Mouse (Mus musculus) stomach, embryonic 16.5 days (tissue): Measurements from ENCODE around the gene Atp8a2. TPM values are rescaled to one million over a fixed set of nuclear protein-coding genes. Genes with fewer than 3 reads are reported as not detected.

Source experiments
- ATAC-seq: fragments of 200-750 bp; cut with Nextera tagmentation; 2 replicates; pipeline ENCODE4 v1.8.0; 2017; ENCODE audit warnings: moderate number of reproducible peaks, moderate TSS enrichment; ENCODE audit not compliant: insufficient read depth, low FRiP score
- H3K27ac ChIP-seq: fragments of 300-500 bp; sonication (generic); 2 replicates; pipeline ENCODE4 v1.5.1; 2014; ENCODE audit warnings: low read length
- H3K27me3 ChIP-seq: fragments of 300-500 bp; sonication (generic); 2 replicates; pipeline ENCODE4 v1.6.1; 2014; ENCODE audit warnings: low read length, control low read depth, mixed read lengths; ENCODE audit not compliant: control insufficient read depth, insufficient read depth
- H3K36me3 ChIP-seq: fragments of 300-500 bp; sonication (generic); 2 replicates; pipeline ENCODE4 v1.6.1; 2014; ENCODE audit warnings: low read length; ENCODE audit not compliant: control insufficient read depth, insufficient read depth
- H3K4me1 ChIP-seq: fragments of 300-500 bp; sonication (generic); 2 replicates; pipeline ENCODE4 v1.6.1; 2014; ENCODE audit warnings: low read length, control low read depth, mixed read lengths; ENCODE audit not compliant: control insufficient read depth, insufficient read depth
- H3K4me2 ChIP-seq: fragments of 300-500 bp; sonication (generic); 2 replicates; pipeline ENCODE4 v1.6.1; 2014; ENCODE audit warnings: low read depth, low read length, mixed read lengths
- H3K4me3 ChIP-seq: fragments of 300-500 bp; sonication (generic); replicated peaks from 2 replicates; pipeline ENCODE4 v1.5.1; 2014; ENCODE audit warnings: mild to moderate bottlenecking, low read length
- H3K9ac ChIP-seq: fragments of 300-500 bp; sonication (generic); 2 replicates; pipeline ENCODE4 v1.6.1; 2014; ENCODE audit warnings: low read length
- H3K9me3 ChIP-seq: fragments of 300-500 bp; sonication (generic); replicated peaks from 2 replicates; pipeline ENCODE4 v1.6.1; 2016; ENCODE audit warnings: low read length, control low read depth; ENCODE audit not compliant: control insufficient read depth
- WGBS: fragments of 180-500 bp; shearing (Covaris S2); extraction: QIAGEN DNeasy Blood & Tissue Kit; methylation state at CpG from one replicate; pipeline ENCODE4 v1.1.7; 2014; 5-methylcytosine and 5-hydroxymethylcytosine counted together
- polyA plus RNA-seq: library from polyadenylated mRNA; unstranded; fragments of >200 nt; fragmentation: Nextera tagmentation; extraction: Ambion mirVana; gene quantifications from 2 replicates; pipeline ENCODE4 v1.2.1, GENCODE M21; 2015

The Atp8a2 gene
- polyA plus RNA-seq, result 5.2 and 5.4 TPM in 2 replicates

DNA sequence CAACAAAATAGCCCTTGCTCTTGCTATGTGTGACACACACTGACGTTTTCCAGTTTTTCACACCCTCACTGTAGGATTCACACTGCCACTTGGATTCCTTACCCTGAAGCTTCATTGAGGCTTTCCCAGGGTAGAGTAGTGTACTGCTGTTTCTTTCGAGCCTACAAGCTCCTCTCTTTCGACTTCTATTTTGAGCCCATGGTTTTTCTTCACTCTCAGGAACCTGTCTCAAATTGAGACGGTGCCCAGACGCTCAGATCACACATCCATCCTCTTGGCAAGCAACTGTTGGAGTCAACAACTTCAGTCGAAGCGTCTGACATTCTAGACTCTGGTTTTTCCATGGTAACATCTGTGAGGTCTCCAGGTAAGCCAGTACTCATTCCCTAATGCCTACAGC is at the start of gene Atp8a2:
Gene Atp8a2 (minus strand): TSS at position 296 of the 400 bp plus-strand sequence.
- 58% methylated on average over 7 of the region's 7 CpGs for WGBS
- H3K9ac ChIP-seq, result no peak within 1 kb of the TSS
- no peaks in the 10 kb centered on the region for H3K27me3 ChIP-seq
- no peaks in the 10 kb centered on the region for H3K4me1 ChIP-seq
- no peaks in the 10 kb centered on the region for H3K36me3 ChIP-seq
- H3K4me3 ChIP-seq, result no peak within 1 kb of the TSS
- no peaks in the 10 kb centered on the region for H3K9me3 ChIP-seq
- H3K4me2 ChIP-seq, result no peak within 1 kb of the TSS
- no peak within 1 kb of the TSS for H3K27ac ChIP-seq
- no peak for ATAC-seq

DNA sequence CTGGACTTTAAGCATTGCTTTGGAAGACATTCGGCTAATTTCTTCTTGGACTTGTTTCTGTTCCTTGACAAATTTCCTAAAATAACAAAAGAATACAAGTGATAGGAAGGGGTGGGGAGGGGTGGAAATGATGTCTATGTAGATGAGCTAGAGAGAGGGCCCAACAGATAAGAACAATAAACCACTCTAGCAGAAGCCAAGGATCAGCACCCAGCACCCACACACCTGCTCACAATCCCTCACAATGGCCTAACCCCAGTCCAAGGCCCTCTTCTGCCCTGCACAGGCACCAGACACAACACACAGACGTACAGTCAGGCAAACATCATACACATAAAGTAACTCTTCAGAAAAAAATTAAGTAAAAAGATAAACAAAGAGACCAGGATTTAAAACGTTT is 41.6 kb upstream of the Atp8a2 start:
- Histone ChIP-seq H3K9ac (no peak overlapping the region), H3K4me3 (no peak overlapping the region), H3K4me2 (no peak overlapping the region), H3K4me1 (no peaks in the 10 kb centered on the region), H3K27me3 (no peaks in the 10 kb centered on the region), H3K36me3 (0 out of 2 replicates have a peak, but pooled peaks cover 8% of the 10 kb centered on the region), H3K9me3 (no peaks in the 10 kb centered on the region), H3K27ac (no peak overlapping the region)
- no peak for ATAC-seq
- 80% methylated on average over 3 of the region's 3 CpGs for WGBS

- no peaks in the 10 kb centered on the region for H3K9me3 ChIP-seq
- H3K4me2 ChIP-seq, result no peak overlapping the region
- H3K9ac ChIP-seq, result no peak overlapping the region
- no peaks in the 10 kb centered on the region for H3K4me1 ChIP-seq
- ATAC-seq, result no peak
- no peaks in the 10 kb centered on the region for H3K27me3 ChIP-seq
- no peak overlapping the region for H3K4me3 ChIP-seq
- 88% methylated on average over 10 of the region's 10 CpGs for WGBS
- 0 out of 2 replicates have a peak, but pooled peaks cover 3% of the 10 kb centered on the region for H3K36me3 ChIP-seq
- no peak overlapping the region for H3K27ac ChIP-seq
These were observed 22.9 kb upstream of the Atp8a2 start for GRCm38 (mm10) chr14:60219886-60220285.

- Histone ChIP-seq H3K27me3 (no peaks in the 10 kb centered on the region), H3K9me3 (no peaks in the 10 kb centered on the region), H3K36me3 (no peaks in the 10 kb centered on the region), H3K27ac (no peak overlapping the region), H3K9ac (no peak overlapping the region), H3K4me3 (no peak overlapping the region), H3K4me2 (no peak overlapping the region), H3K4me1 (no peaks in the 10 kb centered on the region)
- whole genome bisulfite sequencing, result 93% methylated on average over 4 of the region's 4 CpGs
- ATAC-seq, result no peak
These were observed 20.6 kb upstream of the Atp8a2 start for GRCm38 (mm10) chr14:60217616-60218015.

DNA sequence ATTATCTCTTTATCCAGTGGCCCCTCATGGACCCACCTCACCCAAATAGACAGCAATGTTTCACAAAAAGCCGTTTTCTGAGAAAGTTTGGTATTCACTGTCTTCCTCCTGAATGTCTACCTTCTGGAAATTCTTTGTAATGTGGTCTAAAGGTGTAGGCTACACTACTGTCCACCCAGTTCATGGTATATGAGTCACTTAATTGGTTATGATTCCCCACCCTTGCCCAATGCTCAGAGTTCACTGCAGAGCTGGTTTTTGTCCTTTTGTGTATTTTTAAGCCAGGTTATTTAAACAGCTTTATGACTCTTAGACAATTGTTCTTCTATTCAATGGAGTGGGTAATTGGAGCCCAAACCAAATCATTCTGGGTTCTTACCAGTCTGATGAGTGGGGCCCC is 19.1 kb upstream of the Atp8a2 start:
- H3K4me2 ChIP-seq, result no peak overlapping the region
- no peaks in the 10 kb centered on the region for H3K36me3 ChIP-seq
- H3K27ac ChIP-seq, result peak overlapping the region; percentile 60
- no peak overlapping the region for H3K4me3 ChIP-seq
- no peaks in the 10 kb centered on the region for H3K27me3 ChIP-seq
- 78% methylated on average over 1 of the region's 1 CpGs for WGBS
- peaks cover 6% of the 10 kb centered on the region; the same call in 1 of the 2 replicates for H3K4me1 ChIP-seq
- no peak overlapping the region for H3K9ac ChIP-seq
- H3K9me3 ChIP-seq, result no peaks in the 10 kb centered on the region
- peak; percentile 78 for ATAC-seq

DNA sequence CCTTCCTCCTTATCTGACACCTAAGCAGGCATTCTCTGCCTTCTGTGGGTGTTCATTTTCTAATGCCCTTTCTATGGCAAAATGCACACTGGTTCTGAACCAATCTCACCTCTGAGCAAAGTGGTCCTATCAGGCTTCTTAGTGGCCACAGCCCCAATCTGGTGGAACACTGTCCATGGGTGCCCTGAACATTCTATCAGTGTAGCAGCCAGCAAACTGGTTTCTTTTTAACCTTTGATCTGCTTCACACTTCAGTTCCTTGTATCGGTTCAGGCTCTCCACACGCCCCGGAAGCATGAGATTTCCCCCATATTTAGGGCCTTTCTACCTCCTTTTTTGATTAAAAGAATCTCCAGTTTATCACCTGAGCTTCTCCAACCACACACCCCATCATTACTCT is 18.0 kb upstream of the Atp8a2 start:
- no peak overlapping the region for H3K4me2 ChIP-seq
- peaks cover 6% of the 10 kb centered on the region; the same call in 1 of the 2 replicates for H3K4me1 ChIP-seq
- H3K27ac ChIP-seq, result no peak overlapping the region; the same call in 1 of the 2 replicates
- H3K27me3 ChIP-seq, result no peaks in the 10 kb centered on the region
- WGBS, result 88% methylated on average over 3 of the region's 3 CpGs
- H3K9me3 ChIP-seq, result no peaks in the 10 kb centered on the region
- H3K4me3 ChIP-seq, result no peak overlapping the region
- H3K36me3 ChIP-seq, result no peaks in the 10 kb centered on the region
- H3K9ac ChIP-seq, result no peak overlapping the region
- ATAC-seq, result no peak

GRCm38 (mm10) chr14:60214040-60214439 is 17.1 kb upstream of the Atp8a2 start:
- no peaks in the 10 kb centered on the region for H3K9me3 ChIP-seq
- no peak for ATAC-seq
- H3K36me3 ChIP-seq, result no peaks in the 10 kb centered on the region
- no peak overlapping the region for H3K4me3 ChIP-seq
- H3K27me3 ChIP-seq, result no peaks in the 10 kb centered on the region
- H3K4me2 ChIP-seq, result no peak overlapping the region
- peaks cover 6% of the 10 kb centered on the region; the same call in 1 of the 2 replicates for H3K4me1 ChIP-seq
- no peak overlapping the region for H3K27ac ChIP-seq
- H3K9ac ChIP-seq, result no peak overlapping the region
- 63% methylated on average over 1 of the region's 1 CpGs for WGBS

DNA sequence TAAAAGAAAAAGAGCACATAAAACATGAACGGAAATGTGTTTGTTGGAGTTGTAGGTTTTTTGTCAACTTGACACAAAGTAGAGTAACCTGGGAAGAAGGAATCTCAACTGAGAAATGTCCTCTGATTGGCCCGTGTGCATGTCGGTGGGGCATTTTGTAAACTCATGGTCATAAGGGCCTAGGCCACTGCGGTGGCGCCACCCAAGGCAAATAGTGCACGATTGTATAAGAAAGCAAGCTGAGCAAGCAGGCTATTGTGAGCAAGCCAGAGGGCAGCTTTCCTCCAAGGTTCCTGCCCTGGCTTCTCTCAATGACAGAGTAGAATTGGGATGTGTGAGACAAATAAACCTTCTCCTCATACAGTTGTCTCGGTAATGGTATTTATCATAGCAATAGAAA is 12.2 kb upstream of the Atp8a2 start:
- Histone ChIP-seq H3K9me3 (no peaks in the 10 kb centered on the region), H3K36me3 (no peaks in the 10 kb centered on the region), H3K4me1 (peaks cover 6% of the 10 kb centered on the region; the same call in 1 of the 2 replicates), H3K4me3 (no peak overlapping the region), H3K27me3 (no peaks in the 10 kb centered on the region), H3K27ac (no peak overlapping the region), H3K4me2 (no peak overlapping the region), H3K9ac (no peak overlapping the region)
- WGBS, result 65% methylated on average over 7 of the region's 7 CpGs
- ATAC-seq, result peak; percentile 71; the same call in 1 of the 2 replicates

- no peak overlapping the region for H3K4me3 ChIP-seq
- no peak overlapping the region for H3K9ac ChIP-seq
- no peaks in the 10 kb centered on the region for H3K4me1 ChIP-seq
- H3K27me3 ChIP-seq, result no peaks in the 10 kb centered on the region
- 86% methylated on average over 6 of the region's 6 CpGs for WGBS
- H3K36me3 ChIP-seq, result no peaks in the 10 kb centered on the region
- H3K9me3 ChIP-seq, result no peaks in the 10 kb centered on the region
- H3K4me2 ChIP-seq, result no peak overlapping the region
- no peak overlapping the region for H3K27ac ChIP-seq
- no peak for ATAC-seq
These were observed 8.0 kb upstream of the Atp8a2 start for GRCm38 (mm10) chr14:60204993-60205392.
